Mouse (Mus musculus) stomach, postnatal 0 days (tissue): ENCODE measurements at regions not wholly inside any gene's neighbourhood (a gene's known extent, or its start where the extent isn't known, plus 50 kb on each side); places are given as distances from the start of the nearest gene placed in this dataset.

Experiments used
- ATAC-seq: fragments of 200-750 bp; cut with Nextera tagmentation; 2 replicates; pipeline ENCODE4 v1.8.0; 2017; ENCODE audit not compliant: low FRiP score, low TSS enrichment
- DNase-seq: peaks from one replicate; pipeline ENCODE4 v3.0.0-alpha.2; 2016; ENCODE audit warnings: low spot score
- H3K27ac ChIP-seq: fragments of 300-500 bp; sonication (generic); replicated peaks from 2 replicates; pipeline ENCODE4 v1.5.1; 2014; ENCODE audit warnings: mild to moderate bottlenecking, control low read depth
- H3K27me3 ChIP-seq: fragments of 300-500 bp; sonication (generic); 2 replicates; pipeline ENCODE4 v1.6.1; 2014; ENCODE audit warnings: low read length; ENCODE audit not compliant: control insufficient read depth, insufficient read depth
- H3K36me3 ChIP-seq: fragments of 300-500 bp; sonication (generic); 2 replicates; pipeline ENCODE4 v1.6.1; 2014; ENCODE audit warnings: low read length, mixed read lengths; ENCODE audit not compliant: control insufficient read depth, insufficient read depth
- H3K4me1 ChIP-seq: fragments of 300-500 bp; sonication (generic); replicated peaks from 2 replicates; pipeline ENCODE4 v1.6.1; 2014; ENCODE audit warnings: antibody characterized with exemption; ENCODE audit not compliant: control insufficient read depth, insufficient read depth
- H3K4me2 ChIP-seq: fragments of 300-500 bp; sonication (generic); replicated peaks from 2 replicates; pipeline ENCODE4 v1.6.1; 2014; ENCODE audit warnings: low read depth, mild to moderate bottlenecking, control low read depth, moderate library complexity
- H3K4me3 ChIP-seq: fragments of 300-500 bp; sonication (generic); 2 replicates; pipeline ENCODE4 v1.5.1; 2014; ENCODE audit warnings: low read depth, low read length, control low read depth
- H3K9ac ChIP-seq: fragments of 300-500 bp; sonication (generic); 2 replicates; pipeline ENCODE4 v1.6.1; 2014; ENCODE audit warnings: mild to moderate bottlenecking, low read length, control low read depth, mixed read lengths
- H3K9me3 ChIP-seq: fragments of 300-500 bp; sonication (generic); 2 replicates; pipeline ENCODE4 v1.6.1; 2016; ENCODE audit warnings: low read length; ENCODE audit not compliant: control insufficient read depth
- CTCF ChIP-seq: IDR thresholded peaks from 2 replicates; pipeline ENCODE4 v1.5.1; 2016; ENCODE audit warnings: antibody characterized with exemption, low read depth, mild to moderate bottlenecking, moderate library complexity
- EP300 ChIP-seq: optimal IDR thresholded peaks from 2 replicates; pipeline ENCODE3; 2016; ENCODE audit warnings: antibody characterized with exemption
- WGBS: fragments of 180-500 bp; shearing (Covaris S2); extraction: QIAGEN DNeasy Blood & Tissue Kit; methylation state at CpG from one replicate; pipeline ENCODE4 v1.1.7; 2014; 5-methylcytosine and 5-hydroxymethylcytosine counted together

DNA sequence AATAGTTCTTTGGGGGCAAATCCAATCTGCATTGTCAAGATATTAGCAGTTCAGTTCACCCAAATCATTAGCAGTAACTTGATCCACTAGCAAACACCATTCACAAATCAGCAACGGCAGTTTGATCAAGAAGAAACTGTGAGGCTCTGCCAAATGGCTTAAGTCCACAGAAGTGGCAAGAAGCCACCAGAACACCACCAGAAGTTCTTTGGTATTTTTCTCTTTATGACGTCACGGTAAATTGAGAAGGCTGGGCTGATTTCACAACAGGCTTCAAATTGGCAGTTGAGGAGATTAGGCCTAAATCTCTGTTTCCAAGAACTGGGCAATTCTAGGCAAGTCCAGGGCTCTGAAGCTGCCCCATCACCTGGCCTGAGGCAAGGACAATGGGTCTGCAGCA lies 98.6 kb upstream of the 4930535I16Rik start:
- H3K4me1 ChIP-seq, result no peaks in the 10 kb centered on the region
- TF ChIP-seq EP300, result no peak
- no peak for TF ChIP-seq CTCF
- H3K27ac ChIP-seq, result no peak overlapping the region
- no peaks in the 10 kb centered on the region for H3K9me3 ChIP-seq
- no peaks in the 10 kb centered on the region for H3K27me3 ChIP-seq
- DNase-seq (no peak), ATAC-seq (no peak)
- H3K4me2 ChIP-seq, result no peak overlapping the region
- H3K9ac ChIP-seq, result no peak overlapping the region
- WGBS, result 48% methylated on average over 3 of the region's 3 CpGs
- H3K36me3 ChIP-seq, result no peaks in the 10 kb centered on the region
- H3K4me3 ChIP-seq, result no peak overlapping the region

DNA sequence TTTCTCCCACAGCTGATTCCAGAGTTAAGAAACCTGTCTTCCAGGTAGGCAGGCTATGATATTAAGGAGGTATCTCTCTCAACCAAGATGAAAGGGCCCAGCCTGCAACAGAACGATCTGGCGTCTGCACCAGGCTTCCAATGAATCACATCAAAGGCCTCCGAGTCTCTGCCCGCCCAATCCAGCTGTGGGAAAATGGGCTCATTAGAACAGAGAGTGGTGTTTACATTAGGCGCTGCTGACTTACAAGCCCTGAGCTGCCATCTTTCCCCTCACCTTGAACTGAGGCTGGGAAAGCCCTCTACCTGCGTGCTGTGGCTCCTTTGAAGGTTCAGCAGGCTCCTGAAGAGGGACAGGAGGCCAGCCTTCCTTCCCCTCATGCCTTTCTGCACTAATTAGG lies 97.5 kb upstream of the 4930535I16Rik start:
- DNase-seq (no peak), ATAC-seq (no peak)
- WGBS, result 19% methylated on average over 6 of the region's 6 CpGs
- no peaks in the 10 kb centered on the region for H3K36me3 ChIP-seq
- no peak overlapping the region for H3K4me3 ChIP-seq
- H3K9me3 ChIP-seq, result no peaks in the 10 kb centered on the region
- H3K27ac ChIP-seq, result no peak overlapping the region
- H3K9ac ChIP-seq, result no peak overlapping the region
- no peaks in the 10 kb centered on the region for H3K4me1 ChIP-seq
- no peak for TF ChIP-seq EP300
- no peak for TF ChIP-seq CTCF
- H3K4me2 ChIP-seq, result no peak overlapping the region
- no peaks in the 10 kb centered on the region for H3K27me3 ChIP-seq

DNA sequence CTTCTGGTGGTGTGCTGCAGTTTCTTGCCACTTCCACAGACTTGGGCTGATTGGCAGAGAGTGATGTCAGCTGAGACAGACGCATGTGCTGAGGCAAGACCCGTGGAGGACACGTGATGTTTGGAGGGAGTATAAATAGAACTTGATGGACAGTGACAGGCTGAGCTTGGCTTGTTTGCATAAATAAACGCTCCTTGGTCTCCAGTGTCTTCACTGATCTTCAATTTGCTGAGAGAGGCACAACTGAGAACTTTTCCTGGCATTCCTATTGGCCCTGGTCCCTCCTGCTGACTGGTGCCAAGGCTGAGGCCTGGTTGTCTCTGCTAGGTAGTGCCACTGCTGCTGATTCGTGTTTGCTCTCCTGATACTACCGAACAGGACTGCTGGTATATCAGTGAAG lies 94.6 kb upstream of the 4930535I16Rik start:
- no peak overlapping the region for H3K27ac ChIP-seq
- H3K27me3 ChIP-seq, result no peaks in the 10 kb centered on the region
- no peaks in the 10 kb centered on the region for H3K4me1 ChIP-seq
- DNase-seq (no peak), ATAC-seq (no peak)
- H3K9me3 ChIP-seq, result no peaks in the 10 kb centered on the region
- no peak overlapping the region for H3K4me2 ChIP-seq
- TF ChIP-seq EP300 (no peak), CTCF (no peak)
- H3K4me3 ChIP-seq, result no peak overlapping the region
- 45% methylated on average over 6 of the region's 6 CpGs for WGBS
- H3K9ac ChIP-seq, result no peak overlapping the region
- no peaks in the 10 kb centered on the region for H3K36me3 ChIP-seq

DNA sequence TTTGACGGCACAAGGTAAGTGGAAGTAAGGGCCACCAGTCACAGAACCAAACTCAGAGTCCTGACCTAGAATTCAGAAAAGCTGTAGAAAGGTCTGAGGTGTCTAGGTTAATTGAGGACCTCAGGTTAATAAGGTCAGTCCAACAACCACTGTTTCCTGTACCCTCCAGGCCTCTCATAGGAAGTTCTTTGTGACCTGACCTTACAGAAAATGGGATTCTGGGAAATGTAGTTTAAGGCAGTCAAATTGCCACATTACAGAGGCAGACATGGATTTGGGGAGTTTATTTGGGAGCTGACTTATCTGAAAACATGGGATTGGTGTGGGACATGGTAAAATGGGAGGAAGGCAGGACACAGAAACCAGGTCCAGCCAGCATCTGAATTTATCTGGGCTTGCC lies 90.9 kb upstream of the 4930535I16Rik start:
- Histone ChIP-seq H3K9ac (no peak overlapping the region), H3K4me2 (no peak overlapping the region), H3K36me3 (no peaks in the 10 kb centered on the region), H3K27ac (no peak overlapping the region), H3K4me3 (no peak overlapping the region), H3K27me3 (no peaks in the 10 kb centered on the region), H3K9me3 (no peaks in the 10 kb centered on the region), H3K4me1 (no peaks in the 10 kb centered on the region)
- TF ChIP-seq EP300 (no peak), CTCF (no peak)
- DNase-seq (no peak), ATAC-seq (no peak)
- WGBS, result 90% methylated on average over 1 of the region's 1 CpGs

DNA sequence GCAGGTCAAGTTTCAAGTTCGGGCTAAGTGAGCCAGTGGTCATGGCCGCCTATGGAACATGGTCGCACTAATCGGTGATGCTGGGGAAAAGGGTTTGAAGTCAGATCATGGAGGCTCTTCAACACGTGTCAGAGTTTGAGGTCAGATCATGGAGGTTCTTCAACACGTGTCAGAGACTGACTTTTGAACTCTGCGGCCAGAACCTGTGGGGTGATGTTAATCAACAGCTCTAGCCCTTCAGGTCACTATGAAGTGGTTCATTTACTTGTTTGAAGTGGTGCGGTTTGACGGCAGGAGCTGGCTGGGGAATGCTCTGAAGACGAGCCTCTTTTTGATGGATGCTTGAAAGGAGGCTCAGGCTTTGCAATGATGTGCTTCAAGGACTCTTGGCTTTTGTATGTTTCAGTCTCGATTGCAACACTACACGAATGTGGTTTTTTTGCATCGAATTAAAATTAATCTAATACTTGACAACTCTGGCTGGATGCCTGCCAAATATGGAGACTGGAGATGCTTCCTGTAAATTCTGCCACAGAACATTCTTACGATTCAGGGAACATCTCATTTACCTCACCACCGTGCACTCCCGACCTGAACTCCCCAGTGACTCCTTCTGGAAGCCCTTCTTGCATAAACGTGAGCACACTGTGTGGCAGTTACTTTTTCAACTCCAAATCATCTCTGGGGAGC lies 87.9 kb upstream of the 4930535I16Rik start:
- Histone ChIP-seq H3K4me3 (no peak overlapping the region), H3K9ac (no peak overlapping the region), H3K4me1 (no peaks in the 10 kb centered on the region), H3K9me3 (no peaks in the 10 kb centered on the region), H3K4me2 (no peak overlapping the region), H3K27me3 (no peaks in the 10 kb centered on the region), H3K36me3 (no peaks in the 10 kb centered on the region), H3K27ac (no peak overlapping the region)
- no peak for ATAC-seq
- DNase-seq, result no peak
- 55% methylated on average over 17 of the region's 17 CpGs for WGBS
- TF ChIP-seq EP300 (no peak), CTCF (no peak)

DNA sequence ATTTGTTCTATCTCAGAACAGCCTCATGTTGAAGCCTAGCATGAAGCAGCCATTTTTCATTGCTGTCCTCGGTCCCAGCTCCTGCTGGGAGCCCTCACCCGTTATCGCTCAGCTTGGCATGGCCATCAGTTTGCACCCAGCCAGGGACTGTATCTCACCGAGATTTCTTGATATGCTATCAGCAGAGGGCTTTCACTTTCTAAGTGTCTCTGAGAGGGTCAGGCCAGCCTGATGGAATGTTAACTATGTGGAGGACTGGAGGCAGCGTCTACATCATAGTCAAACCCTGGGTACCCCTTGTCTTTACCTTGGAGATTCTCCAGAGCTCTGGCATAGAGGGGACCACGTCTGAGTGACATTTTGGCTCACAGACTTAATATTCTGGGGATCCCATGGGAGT lies 84.9 kb upstream of the 4930535I16Rik start:
- H3K36me3 ChIP-seq, result no peaks in the 10 kb centered on the region
- TF ChIP-seq EP300 (no peak), CTCF (no peak)
- H3K27ac ChIP-seq, result no peak overlapping the region
- H3K4me3 ChIP-seq, result no peak overlapping the region
- no peaks in the 10 kb centered on the region for H3K27me3 ChIP-seq
- 16% methylated on average over 6 of the region's 6 CpGs for WGBS
- DNase-seq (no peak), ATAC-seq (no peak)
- no peaks in the 10 kb centered on the region for H3K9me3 ChIP-seq
- H3K9ac ChIP-seq, result no peak overlapping the region
- H3K4me2 ChIP-seq, result no peak overlapping the region
- no peaks in the 10 kb centered on the region for H3K4me1 ChIP-seq
